Mouse (Mus musculus): Measurements from ENCODE around the gene Tbc1d17. TPM values are rescaled to one million over a fixed set of nuclear protein-coding genes. Genes with fewer than 3 reads are reported as not detected.

Tbc1d17 gene
- polyA plus RNA-seq, 1 experiment, result 95.0 TPM

- Histone ChIP-seq H3K4me1 (ENCODE audit: control insufficient read depth, insufficient read depth, low read length) (peaks cover 2% of the 10 kb centered on the region; the same call in 1 of the 2 replicates), H3K27ac (ENCODE audit: insufficient read depth, low read length) (no peak overlapping the region), H3K4me3 (ENCODE audit: insufficient read depth, low read length) (no peak overlapping the region)
- TF ChIP-seq POLR2A (IDR thresholded peaks at IDR 0.05; ENCODE audit: extremely low read depth, insufficient read depth, low read length), result no peak
- no peak for TF ChIP-seq CTCF (IDR thresholded peaks at IDR 0.05; ENCODE audit: extremely low read depth, insufficient read depth, low read length)
These were observed 37.9 kb downstream of the Tbc1d17 start for GRCm38 (mm10) chr7:44810819-44811557.

GRCm38 (mm10) chr7:44810365-44810764 is 38.5 kb downstream of the Tbc1d17 start:
- no peak overlapping the region for H3K4me3 ChIP-seq (ENCODE audit: insufficient read depth, low read length)
- no peak overlapping the region for H3K27ac ChIP-seq (ENCODE audit: insufficient read depth, low read length)
- peaks cover 2% of the 10 kb centered on the region; the same call in 1 of the 2 replicates for H3K4me1 ChIP-seq (ENCODE audit: control insufficient read depth, insufficient read depth, low read length)
- no peak for TF ChIP-seq POLR2A (IDR thresholded peaks at IDR 0.05; ENCODE audit: extremely low read depth, insufficient read depth, low read length)
- no peak for TF ChIP-seq CTCF (IDR thresholded peaks at IDR 0.05; ENCODE audit: extremely low read depth, insufficient read depth, low read length)

DNA sequence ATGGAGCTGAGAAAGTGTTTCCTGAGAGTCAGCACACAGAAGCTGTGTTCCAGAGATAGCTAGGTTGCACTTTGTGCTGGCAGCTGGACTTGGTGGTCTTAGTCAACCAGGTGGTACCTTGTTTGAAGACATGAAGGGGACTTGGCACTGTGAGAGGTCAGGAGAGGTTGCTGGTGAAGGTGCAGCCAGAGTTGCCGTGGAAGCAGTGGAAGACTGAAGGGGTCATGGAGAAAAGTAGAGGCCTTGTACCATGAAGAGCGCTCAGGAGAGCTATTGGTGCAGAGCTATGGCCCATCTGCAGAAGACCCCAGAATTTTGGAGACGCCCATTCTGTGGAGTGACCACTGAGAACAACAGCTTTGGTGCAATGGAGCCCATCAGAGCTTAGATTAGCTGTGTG is 39.4 kb downstream of the Tbc1d17 start:
- no peak overlapping the region for H3K4me3 ChIP-seq (ENCODE audit: insufficient read depth, low read length)

DNA sequence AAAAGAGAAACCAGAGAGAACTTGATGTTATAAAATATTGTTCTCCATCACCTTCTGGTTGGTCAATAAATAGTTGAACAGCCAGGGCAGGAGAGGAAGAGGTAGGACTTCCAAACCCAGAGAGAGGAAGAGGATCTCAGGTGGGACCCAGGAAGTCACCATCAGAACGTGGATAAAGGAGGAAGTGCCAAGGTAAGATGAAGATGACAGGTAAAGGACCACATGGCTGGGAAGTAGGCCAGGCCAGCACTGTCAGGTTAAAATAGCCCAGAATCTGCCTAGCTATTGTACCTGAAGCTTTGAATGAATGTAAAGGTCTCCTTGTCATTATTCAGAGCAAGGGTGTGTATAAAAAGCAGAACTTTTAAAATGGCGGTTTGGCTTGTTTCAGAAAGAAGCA is 40.0 kb downstream of the Tbc1d17 start:
- H3K4me3 ChIP-seq (ENCODE audit: insufficient read depth, low read length), result no peak overlapping the region
- TF ChIP-seq CTCF (IDR thresholded peaks at IDR 0.05; ENCODE audit: extremely low read depth, insufficient read depth, low read length) (no peak), POLR2A (IDR thresholded peaks at IDR 0.05; ENCODE audit: extremely low read depth, insufficient read depth, low read length) (no peak)
- no peak overlapping the region for H3K27ac ChIP-seq (ENCODE audit: insufficient read depth, low read length)
- no peaks in the 10 kb centered on the region for H3K4me1 ChIP-seq (ENCODE audit: control insufficient read depth, insufficient read depth, low read length)

More for the DNA sequence above, 39.4 kb downstream of the Tbc1d17 start:
- no peak overlapping the region for H3K27ac ChIP-seq (ENCODE audit: insufficient read depth, low read length)
- TF ChIP-seq POLR2A (IDR thresholded peaks at IDR 0.05; ENCODE audit: extremely low read depth, insufficient read depth, low read length), result no peak
- no peak for TF ChIP-seq CTCF (IDR thresholded peaks at IDR 0.05; ENCODE audit: extremely low read depth, insufficient read depth, low read length)
- no peaks in the 10 kb centered on the region for H3K4me1 ChIP-seq (ENCODE audit: control insufficient read depth, insufficient read depth, low read length)

DNA sequence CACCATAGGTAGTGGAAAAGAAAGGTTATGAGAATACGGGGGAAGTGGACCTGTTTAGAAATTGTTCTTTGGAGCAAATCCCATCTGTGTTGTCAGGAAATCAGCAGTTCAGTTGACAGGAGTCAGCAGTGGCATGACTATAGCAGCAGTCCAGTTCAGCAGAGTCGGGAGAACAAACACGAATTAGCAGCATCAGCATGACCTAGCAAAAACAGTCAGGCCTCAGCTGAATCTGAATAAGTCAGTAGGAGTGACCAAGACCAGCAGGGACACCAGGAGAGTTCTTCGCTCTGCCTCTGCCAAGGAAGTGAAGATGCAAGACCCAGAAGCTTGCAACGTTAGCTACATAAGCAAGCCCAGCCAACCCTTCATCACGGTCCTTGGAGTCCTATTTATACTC is 56.1 kb downstream of the Tbc1d17 start:
- H3K27ac ChIP-seq (ENCODE audit: insufficient read depth, low read length), result no peak overlapping the region
- TF ChIP-seq POLR2A (IDR thresholded peaks at IDR 0.05; ENCODE audit: extremely low read depth, insufficient read depth, low read length), result no peak
- no peak for TF ChIP-seq CTCF (IDR thresholded peaks at IDR 0.05; ENCODE audit: extremely low read depth, insufficient read depth, low read length)
- H3K4me3 ChIP-seq (ENCODE audit: insufficient read depth, low read length), result no peak overlapping the region
- no peaks in the 10 kb centered on the region for H3K4me1 ChIP-seq (ENCODE audit: control insufficient read depth, insufficient read depth, low read length)

DNA sequence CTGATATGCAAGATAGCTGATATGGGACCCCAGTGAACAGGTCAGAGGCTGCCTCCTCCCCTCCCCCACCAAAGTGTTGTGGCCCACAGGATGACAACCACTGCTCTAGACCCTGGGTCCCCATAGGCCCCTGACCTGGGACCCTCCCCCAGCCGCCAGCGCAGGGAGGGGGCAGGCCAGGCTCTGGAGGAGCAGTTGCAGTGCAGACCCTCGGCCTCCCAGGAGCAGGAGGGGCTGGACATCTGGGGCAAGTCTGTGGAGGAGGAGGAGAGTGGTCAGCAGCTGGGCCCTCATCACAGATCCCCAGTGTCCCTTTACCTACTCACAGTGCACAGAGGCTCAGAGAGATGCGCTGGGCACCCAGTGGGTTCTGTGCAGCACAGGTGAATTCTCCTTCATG is 58.8 kb downstream of the Tbc1d17 start:
- no peak overlapping the region for H3K27ac ChIP-seq (ENCODE audit: insufficient read depth, low read length)
- H3K4me3 ChIP-seq (ENCODE audit: insufficient read depth, low read length), result no peak overlapping the region
- no peak for TF ChIP-seq POLR2A (IDR thresholded peaks at IDR 0.05; ENCODE audit: extremely low read depth, insufficient read depth, low read length)
- no peak for TF ChIP-seq CTCF (IDR thresholded peaks at IDR 0.05; ENCODE audit: extremely low read depth, insufficient read depth, low read length)
- no peaks in the 10 kb centered on the region for H3K4me1 ChIP-seq (ENCODE audit: control insufficient read depth, insufficient read depth, low read length)

DNA sequence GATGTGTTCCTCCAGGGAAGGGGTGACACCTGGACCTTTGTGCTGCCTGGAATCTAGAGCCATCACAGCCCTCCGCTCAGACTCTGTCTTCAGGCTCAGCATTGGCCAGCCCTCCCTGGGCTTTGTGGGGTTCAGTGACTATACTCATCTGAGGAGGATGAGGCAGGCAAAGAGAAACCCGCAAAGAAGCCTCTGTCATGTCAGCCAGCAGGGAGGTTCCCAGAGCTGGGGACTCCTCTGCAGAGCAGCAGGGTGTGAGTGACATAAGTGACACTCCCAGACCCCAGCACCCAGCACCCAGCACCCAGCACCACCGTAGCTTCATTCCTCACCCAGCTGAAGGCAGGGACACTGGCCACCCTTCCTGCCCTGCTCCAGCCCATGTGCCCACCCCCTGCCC is 59.3 kb downstream of the Tbc1d17 start:
- no peak overlapping the region for H3K4me3 ChIP-seq (ENCODE audit: insufficient read depth, low read length)
- TF ChIP-seq POLR2A (IDR thresholded peaks at IDR 0.05; ENCODE audit: extremely low read depth, insufficient read depth, low read length) (no peak), CTCF (IDR thresholded peaks at IDR 0.05; ENCODE audit: extremely low read depth, insufficient read depth, low read length) (no peak)
- no peaks in the 10 kb centered on the region for H3K4me1 ChIP-seq (ENCODE audit: control insufficient read depth, insufficient read depth, low read length)
- no peak overlapping the region for H3K27ac ChIP-seq (ENCODE audit: insufficient read depth, low read length)

Other genes with a start within 250 kb of the Tbc1d17 start
- gene Myh14, start 178.2 kb downstream of the Tbc1d17 start, polyA plus RNA-seq (2012; rRNA removed), result 15.9 and 17.4 TPM in 2 replicates
- gene Izumo2, start 140.3 kb downstream of the Tbc1d17 start, polyA plus RNA-seq (2012; rRNA removed), result not detected in 2 replicates
- gene Vrk3, start 100.7 kb downstream of the Tbc1d17 start, polyA plus RNA-seq (2012; rRNA removed), result 32.6 and 35.7 TPM in 2 replicates
- 0.40 TPM in 2 replicates for gene Zfp473, start 98.0 kb downstream of the Tbc1d17 start, polyA plus RNA-seq (2012; rRNA removed)
- gene Nup62, start 33.0 kb downstream of the Tbc1d17 start, polyA plus RNA-seq (2012; rRNA removed), result 28.8 and 29.6 TPM in 2 replicates
- 1.9 and 2.3 TPM in 2 replicates for gene Il4i1, start 32.7 kb downstream of the Tbc1d17 start, polyA plus RNA-seq (2012; rRNA removed)
- gene Atf5, start 32.4 kb downstream of the Tbc1d17 start, polyA plus RNA-seq (2012; rRNA removed), result 15.9 and 17.5 TPM in 2 replicates
- gene Akt1s1, start 88 bp downstream of the Tbc1d17 start, polyA plus RNA-seq (2012; rRNA removed), result 97.5 and 101 TPM in 2 replicates
- gene Pnkp, start 8.1 kb upstream of the Tbc1d17 start, polyA plus RNA-seq (2012; rRNA removed), result 35.6 and 40.8 TPM in 2 replicates
- 359 and 377 TPM in 2 replicates for gene Ptov1, start 20.7 kb upstream of the Tbc1d17 start, polyA plus RNA-seq (2012; rRNA removed)
- gene Med25, start 43.6 kb upstream of the Tbc1d17 start, polyA plus RNA-seq (2012; rRNA removed), result 121 and 129 TPM in 2 replicates
- 28.6 and 30.7 TPM in 2 replicates for gene Fuz, start 47.0 kb upstream of the Tbc1d17 start, polyA plus RNA-seq (2012; rRNA removed)
- gene Ap2a1, start 80.4 kb upstream of the Tbc1d17 start, polyA plus RNA-seq (2012; rRNA removed), result 241 and 247 TPM in 2 replicates
- gene Tsks, start 94.1 kb upstream of the Tbc1d17 start, polyA plus RNA-seq (2012; rRNA removed), result 1.5 and 2.0 TPM in 2 replicates
- gene Cpt1c, start 125.8 kb upstream of the Tbc1d17 start, polyA plus RNA-seq (2012; rRNA removed), result 154 and 164 TPM in 2 replicates
- 162 and 169 TPM in 2 replicates for gene Prmt1, start 137.5 kb upstream of the Tbc1d17 start, polyA plus RNA-seq (2012; rRNA removed)
- gene Irf3, start 148.6 kb upstream of the Tbc1d17 start, polyA plus RNA-seq (2012; rRNA removed), result 82.4 and 87.4 TPM in 2 replicates
- gene Bcl2l12, start 149.6 kb upstream of the Tbc1d17 start, polyA plus RNA-seq (2012; rRNA removed), result 6.0 and 6.2 TPM in 2 replicates
- gene Scaf1, start 167.3 kb upstream of the Tbc1d17 start, polyA plus RNA-seq (2012; rRNA removed), result 126 and 128 TPM in 2 replicates
- gene Rras, start 168.9 kb upstream of the Tbc1d17 start, polyA plus RNA-seq (2012; rRNA removed), result 34.2 and 38.3 TPM in 2 replicates
- gene Prr12, start 203.8 kb upstream of the Tbc1d17 start, polyA plus RNA-seq (2012; rRNA removed), result 14.6 and 15.5 TPM in 2 replicates
- gene Nosip, start 213.3 kb upstream of the Tbc1d17 start, polyA plus RNA-seq (2012; rRNA removed), result 89.5 and 92.3 TPM in 2 replicates
- 21.4 and 23.2 TPM in 2 replicates for gene Prrg2, start 213.6 kb upstream of the Tbc1d17 start, polyA plus RNA-seq (2012; rRNA removed)
- 12.8 and 13.1 TPM in 2 replicates for gene Rcn3, start 243.1 kb upstream of the Tbc1d17 start, polyA plus RNA-seq (2012; rRNA removed)

All from cortical plate, adult 2 months (tissue).